Mouse (Mus musculus) limb, embryonic 14.5 days (tissue): ENCODE measurements at regions not wholly inside any gene's neighbourhood (a gene's known extent, or its start where the extent isn't known, plus 50 kb on each side); places are given as distances from the start of the nearest gene placed in this dataset.

ENCODE experiments used
- ATAC-seq: fragments of 200-750 bp; cut with Nextera tagmentation; 2 replicates; pipeline ENCODE4 v1.8.0; 2017; ENCODE audit warnings: low read depth, moderate number of reproducible peaks, moderate TSS enrichment; ENCODE audit not compliant: low FRiP score
- DNase-seq: peaks from one replicate; pipeline ENCODE4 v3.0.0-alpha.2; 2015; ENCODE audit warnings: low spot score
- H3K27ac ChIP-seq: fragments of 300-500 bp; sonication (generic); replicated peaks from 2 replicates; pipeline ENCODE4 v1.5.1; 2014; ENCODE audit warnings: low read depth, mild to moderate bottlenecking, low read length, moderate library complexity, mixed read lengths
- H3K27me3 ChIP-seq: fragments of 300-500 bp; sonication (generic); 2 replicates; pipeline ENCODE4 v1.6.1; 2014; ENCODE audit warnings: low read length, mixed read lengths; ENCODE audit not compliant: control insufficient read depth, insufficient read depth
- H3K36me3 ChIP-seq: fragments of 300-500 bp; sonication (generic); 2 replicates; pipeline ENCODE4 v1.6.1; 2014; ENCODE audit warnings: mild to moderate bottlenecking, low read length, moderate library complexity, mixed read lengths; ENCODE audit not compliant: control insufficient read depth, insufficient read depth
- H3K4me1 ChIP-seq: fragments of 300-500 bp; sonication (generic); 2 replicates; pipeline ENCODE4 v1.6.1; 2014; ENCODE audit warnings: antibody characterized with exemption, low read length, mixed read lengths; ENCODE audit not compliant: control insufficient read depth, insufficient read depth
- H3K4me2 ChIP-seq: fragments of 300-500 bp; sonication (generic); replicated peaks from 2 replicates; pipeline ENCODE4 v1.6.1; 2014; ENCODE audit warnings: low read depth, mild to moderate bottlenecking, low read length, moderate library complexity; ENCODE audit not compliant: severe bottlenecking
- H3K4me3 ChIP-seq: fragments of 300-500 bp; sonication (generic); replicated peaks from 2 replicates; pipeline ENCODE4 v1.5.1; 2014; ENCODE audit warnings: low read length
- H3K9ac ChIP-seq: fragments of 300-500 bp; sonication (generic); 2 replicates; pipeline ENCODE4 v1.6.1; 2014; ENCODE audit warnings: mild to moderate bottlenecking, low read depth, low read length, moderate library complexity; ENCODE audit not compliant: severe bottlenecking
- H3K9me3 ChIP-seq: fragments of 300-500 bp; sonication (generic); 2 replicates; pipeline ENCODE4 v1.6.1; 2016; ENCODE audit warnings: low read length; ENCODE audit not compliant: control insufficient read depth
- POLR2A ChIP-seq: fragments of 200-500 bp; IDR thresholded peaks from 2 replicates; pipeline ENCODE4 v1.8.0; 2012; ENCODE audit warnings: inconsistent platforms, mild to moderate bottlenecking, moderate library complexity, borderline replicate concordance; ENCODE audit not compliant: insufficient read depth, insufficient read length; ENCODE audit errors: extremely low read depth
- WGBS: fragments of 180-500 bp; shearing (Covaris S2); extraction: QIAGEN DNeasy Blood & Tissue Kit; methylation state at CpG from one replicate; pipeline ENCODE4 v1.1.7; 2014; 5-methylcytosine and 5-hydroxymethylcytosine counted together

DNA sequence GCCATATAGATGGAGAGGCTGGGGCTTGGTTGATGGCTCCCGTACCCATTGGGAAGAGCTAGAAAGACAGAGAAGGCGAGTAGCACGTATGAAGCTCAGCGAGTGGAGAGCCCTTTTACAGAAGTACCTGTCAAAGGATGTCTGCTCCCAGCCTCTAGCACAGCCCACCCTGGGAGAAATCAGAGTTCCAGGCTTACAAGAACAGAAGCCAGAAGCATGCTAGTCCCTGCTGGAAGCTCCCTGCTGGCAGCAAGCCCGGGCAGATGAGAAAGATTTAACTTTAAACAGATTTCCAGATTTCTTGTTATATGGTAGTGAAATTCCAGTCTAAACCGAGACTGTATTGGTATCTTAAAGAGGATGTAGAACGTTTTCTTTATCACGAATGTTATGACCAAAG lies 108.9 kb upstream of the Adpgk start:
- no peaks in the 10 kb centered on the region for H3K9me3 ChIP-seq
- 46% methylated on average over 8 of the region's 8 CpGs for WGBS
- no peak overlapping the region for H3K9ac ChIP-seq
- H3K4me2 ChIP-seq: no peak overlapping the region
- H3K4me3 ChIP-seq: no peak overlapping the region
- no peak for TF ChIP-seq POLR2A
- peaks cover 12% of the 10 kb centered on the region for H3K4me1 ChIP-seq
- DNase-seq: peak; percentile 80
- H3K27ac ChIP-seq: no peak overlapping the region
- H3K36me3 ChIP-seq: no peaks in the 10 kb centered on the region
- no peaks in the 10 kb centered on the region for H3K27me3 ChIP-seq
- peak; percentile 53 for ATAC-seq

DNA sequence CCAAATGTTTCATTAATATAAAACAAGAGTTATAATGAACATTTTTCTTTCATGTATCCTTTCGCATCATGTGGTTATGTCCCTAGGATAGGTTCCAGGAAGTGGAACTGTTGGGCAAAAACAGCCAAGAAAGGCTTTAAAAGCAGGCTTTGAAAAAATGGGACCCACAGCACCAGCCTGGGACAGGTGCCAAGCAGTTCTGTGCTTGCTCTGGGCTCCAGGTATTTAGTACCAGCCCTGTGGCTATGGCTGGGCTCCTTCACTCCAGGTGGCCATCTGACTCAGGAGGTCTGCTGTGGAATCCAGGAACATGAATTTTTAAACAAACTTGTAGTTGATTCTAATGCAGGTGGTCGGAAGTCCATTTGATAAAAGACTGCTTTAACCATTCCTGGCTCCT lies 119.8 kb upstream of the Adpgk start:
- Histone ChIP-seq H3K4me3 (no peak overlapping the region), H3K36me3 (no peaks in the 10 kb centered on the region), H3K4me2 (no peak overlapping the region), H3K9ac (no peak overlapping the region), H3K9me3 (no peaks in the 10 kb centered on the region), H3K27me3 (no peaks in the 10 kb centered on the region), H3K4me1 (0 out of 2 replicates have a peak, but pooled peaks cover 5% of the 10 kb centered on the region), H3K27ac (no peak overlapping the region)
- 82% methylated on average over 2 of the region's 2 CpGs for WGBS
- ATAC-seq (no peak), DNase-seq (no peak)
- TF ChIP-seq POLR2A: no peak

DNA sequence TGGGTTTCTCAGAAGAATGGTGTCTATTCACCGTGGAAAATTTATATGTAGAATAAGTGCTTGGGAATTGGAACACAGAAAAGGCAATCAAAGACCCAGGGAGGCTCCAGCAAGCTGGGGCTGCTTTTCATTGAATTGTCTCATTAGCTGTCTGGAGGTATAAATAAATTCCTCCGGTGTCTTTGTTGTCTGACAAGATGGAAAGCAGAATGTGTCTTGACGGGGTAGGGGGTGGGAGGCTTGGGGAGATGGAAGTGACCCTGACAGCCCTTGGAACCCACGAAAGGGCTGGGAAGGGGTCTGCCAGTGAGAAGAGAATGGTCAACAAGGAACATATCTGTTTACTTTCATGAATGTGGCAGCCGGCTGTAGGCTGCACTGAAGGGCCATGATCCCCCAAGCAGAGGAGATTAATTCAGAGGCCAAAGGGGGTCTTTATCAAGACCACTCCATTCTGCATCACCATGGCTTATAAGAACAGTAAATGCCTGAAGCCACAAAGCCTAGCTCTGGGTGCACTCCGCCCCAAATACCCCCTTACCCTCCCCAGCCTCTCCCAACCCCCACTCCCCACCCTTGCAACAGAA lies 127.2 kb upstream of the Neo1 start:
- Histone ChIP-seq H3K27ac (no peak overlapping the region), H3K27me3 (no peaks in the 10 kb centered on the region), H3K9ac (no peak overlapping the region), H3K4me2 (no peak overlapping the region), H3K9me3 (no peaks in the 10 kb centered on the region), H3K36me3 (no peaks in the 10 kb centered on the region), H3K4me3 (no peak overlapping the region), H3K4me1 (0 out of 2 replicates have a peak, but pooled peaks cover 2% of the 10 kb centered on the region)
- WGBS: 42% methylated on average over 6 of the region's 6 CpGs
- no peak for DNase-seq
- no peak for ATAC-seq
- TF ChIP-seq POLR2A: no peak

DNA sequence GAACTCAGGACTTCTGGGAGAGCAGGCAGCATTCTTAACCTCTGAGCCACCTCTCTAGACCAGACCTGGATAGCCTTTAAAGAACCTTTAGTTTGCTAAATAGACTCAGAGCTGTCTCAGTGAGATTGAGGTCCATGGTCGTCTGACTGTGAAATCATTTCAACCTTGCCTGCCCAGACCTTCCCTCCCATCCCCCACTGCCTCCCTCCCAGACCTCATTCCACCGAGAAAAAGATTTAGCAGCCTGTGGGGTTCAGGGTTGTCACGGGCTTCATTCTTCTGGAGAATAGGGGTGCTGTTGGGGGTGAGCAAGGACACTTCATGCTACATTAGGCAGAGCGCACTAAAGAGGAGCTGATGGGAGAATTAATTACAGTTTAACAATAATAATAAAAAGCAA lies 126.7 kb upstream of the Neo1 start:
- Histone ChIP-seq H3K4me1 (0 out of 2 replicates have a peak, but pooled peaks cover 2% of the 10 kb centered on the region), H3K4me2 (no peak overlapping the region), H3K9ac (no peak overlapping the region), H3K9me3 (no peaks in the 10 kb centered on the region), H3K27me3 (no peaks in the 10 kb centered on the region), H3K36me3 (no peaks in the 10 kb centered on the region), H3K4me3 (no peak overlapping the region), H3K27ac (no peak overlapping the region)
- DNase-seq: no peak
- TF ChIP-seq POLR2A: no peak
- 32% methylated on average over 4 of the region's 4 CpGs for WGBS
- ATAC-seq: no peak

DNA sequence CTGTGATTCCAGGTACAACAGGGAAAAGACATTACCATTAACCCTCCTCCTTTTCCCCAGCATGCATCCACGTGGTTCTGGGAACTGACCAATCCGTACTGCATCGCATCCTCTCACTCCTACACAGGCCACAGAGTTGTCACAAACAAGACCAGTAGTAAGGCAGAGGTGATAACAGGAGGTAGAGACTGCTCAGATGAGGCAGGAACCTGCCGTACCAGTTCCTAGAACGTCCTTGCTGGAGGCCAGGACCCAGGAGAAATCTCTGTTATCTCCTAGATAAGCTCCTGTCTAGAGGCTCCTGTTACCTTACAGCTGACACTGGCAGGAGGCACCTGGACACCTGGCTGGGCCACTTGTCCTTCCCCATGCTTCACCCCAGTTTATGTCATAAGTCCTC lies 121.4 kb upstream of the Neo1 start:
- Histone ChIP-seq H3K36me3 (no peaks in the 10 kb centered on the region), H3K9me3 (no peaks in the 10 kb centered on the region), H3K27ac (no peak overlapping the region), H3K4me2 (no peak overlapping the region), H3K27me3 (no peaks in the 10 kb centered on the region), H3K4me1 (no peaks in the 10 kb centered on the region; the same call in 1 of the 2 replicates), H3K4me3 (no peak overlapping the region), H3K9ac (no peak overlapping the region)
- 65% methylated on average over 5 of the region's 5 CpGs for WGBS
- TF ChIP-seq POLR2A: no peak
- DNase-seq: no peak
- no peak for ATAC-seq
